Mouse (Mus musculus): ENCODE measurements around the gene Bak1. TPM values are rescaled to one million over a fixed set of nuclear protein-coding genes. Genes with fewer than 3 reads are reported as not detected.

Gene Bak1
- polyA plus RNA-seq, 1 experiment = 35.0 TPM

Other genes starting within 250 kb of the Bak1 start
- gene Bnip1, start 247.9 kb downstream of the Bak1 start, polyA plus RNA-seq (2012; ENCODE audit: insufficient read depth, insufficient read length, missing spikeins) = 18.3 and 26.8 TPM in 2 replicates
- gene Nkx2-5, start 184.0 kb downstream of the Bak1 start, polyA plus RNA-seq (2012; ENCODE audit: insufficient read depth, insufficient read length, missing spikeins) = not detected in 2 replicates
- not detected in 2 replicates for gene Kifc5b, start 111.9 kb downstream of the Bak1 start, polyA plus RNA-seq (2012; ENCODE audit: insufficient read depth, insufficient read length, missing spikeins)
- 13.1 and 15.7 TPM in 2 replicates for gene Phf1, start 96.0 kb downstream of the Bak1 start, polyA plus RNA-seq (2012; ENCODE audit: insufficient read depth, insufficient read length, missing spikeins)
- gene Cuta, start 89.4 kb downstream of the Bak1 start, polyA plus RNA-seq (2012; ENCODE audit: insufficient read depth, insufficient read length, missing spikeins) = 142 and 151 TPM in 2 replicates
- gene Syngap1, start 87.8 kb downstream of the Bak1 start, polyA plus RNA-seq (2012; ENCODE audit: insufficient read depth, insufficient read length, missing spikeins) = 1.1 and 1.6 TPM in 2 replicates
- 2.4 and 3.0 TPM in 2 replicates for gene Zbtb9, start 55.8 kb downstream of the Bak1 start, polyA plus RNA-seq (2012; ENCODE audit: insufficient read depth, insufficient read length, missing spikeins)
- gene Itpr3, start 28.3 kb upstream of the Bak1 start, polyA plus RNA-seq (2012; ENCODE audit: insufficient read depth, insufficient read length, missing spikeins) = 1.2 and 1.3 TPM in 2 replicates
- 311 and 350 TPM in 2 replicates for gene Uqcc2, start 104.9 kb upstream of the Bak1 start, polyA plus RNA-seq (2012; ENCODE audit: insufficient read depth, insufficient read length, missing spikeins)
- 0.44 TPM in 1 of 2 replicates, not detected in the other for gene Ip6k3, start 138.8 kb upstream of the Bak1 start, polyA plus RNA-seq (2012; ENCODE audit: insufficient read depth, insufficient read length, missing spikeins)
- 12.3 and 19.7 TPM in 2 replicates for gene Lemd2, start 175.5 kb upstream of the Bak1 start, polyA plus RNA-seq (2012; ENCODE audit: insufficient read depth, insufficient read length, missing spikeins)

All from brown adipose tissue, adult 24 weeks (tissue).